Mouse (Mus musculus) retina, postnatal 1 day (tissue): ENCODE results near the gene Serpinb6e.

Experiments
- DNase-seq: peaks from one replicate; pipeline ENCODE4 v3.0.0-alpha.2; 2012

Gene Serpinb6e

GRCm38 (mm10) chr13:33843308-33843707 is at the start of gene Serpinb6e:
Gene Serpinb6e, minus strand, starts transcription at chr13:33843408.
- no peak for DNase-seq

GRCm38 (mm10) chr13:33830751-33831150 is 12.5 kb downstream of the Serpinb6e start:
- DNase-seq, result no peak

- no peak for DNase-seq
Measured at GRCm38 (mm10) chr13:33823421-33823820, 19.8 kb downstream of the Serpinb6e start.

- DNase-seq, result no peak
Measured at GRCm38 (mm10) chr13:33821490-33822143, 21.6 kb downstream of the Serpinb6e start.
